Mouse (Mus musculus) neural tube, embryonic 12.5 days (tissue): Measurements from ENCODE around the gene Cd5. TPM values are rescaled to one million over a fixed set of nuclear protein-coding genes. Genes with fewer than 3 reads are reported as not detected.

ENCODE experiments used
- ATAC-seq: fragments of 200-750 bp; cut with Nextera tagmentation; 2 replicates; pipeline ENCODE4 v1.8.0; 2017; ENCODE audit warnings: low read depth, mild to moderate bottlenecking, moderate TSS enrichment, moderate library complexity; ENCODE audit not compliant: low FRiP score
- H3K27ac ChIP-seq: fragments of 300-500 bp; sonication (generic); 2 replicates; pipeline ENCODE4 v1.5.1; 2016
- H3K27me3 ChIP-seq: fragments of 300-500 bp; sonication (generic); replicated peaks from 2 replicates; pipeline ENCODE4 v1.6.1; 2016; ENCODE audit warnings: mild to moderate bottlenecking
- H3K36me3 ChIP-seq: fragments of 300-500 bp; sonication (generic); 2 replicates; pipeline ENCODE4 v1.6.1; 2016; ENCODE audit warnings: mild to moderate bottlenecking
- H3K4me1 ChIP-seq: fragments of 300-500 bp; sonication (generic); 2 replicates; pipeline ENCODE4 v1.6.1; 2016
- H3K4me2 ChIP-seq: fragments of 300-500 bp; sonication (generic); replicated peaks from 2 replicates; pipeline ENCODE4 v1.6.1; 2016; ENCODE audit warnings: mild to moderate bottlenecking
- H3K4me3 ChIP-seq: fragments of 300-500 bp; sonication (generic); 2 replicates; pipeline ENCODE4 v1.5.1; 2016
- H3K9ac ChIP-seq: fragments of 300-500 bp; sonication (generic); 2 replicates; pipeline ENCODE4 v1.6.1; 2016; ENCODE audit warnings: mild to moderate bottlenecking
- H3K9me3 ChIP-seq: fragments of 300-500 bp; sonication (generic); 2 replicates; pipeline ENCODE4 v1.6.1; 2016; ENCODE audit warnings: mild to moderate bottlenecking
- WGBS: fragments of 180-500 bp; shearing (Covaris S2); methylation state at CpG from one replicate; pipeline ENCODE4 v1.1.7; 2016; 5-methylcytosine and 5-hydroxymethylcytosine counted together
- polyA plus RNA-seq: library from polyadenylated mRNA; unstranded; fragments of >200 nt; fragmentation: Nextera tagmentation; extraction: Ambion mirVana; gene quantifications from 2 replicates; pipeline ENCODE4 v1.2.1, GENCODE M21; 2016

Cd5 gene
- polyA plus RNA-seq, 1 experiment from 2014 or later, result 0.08 TPM

DNA sequence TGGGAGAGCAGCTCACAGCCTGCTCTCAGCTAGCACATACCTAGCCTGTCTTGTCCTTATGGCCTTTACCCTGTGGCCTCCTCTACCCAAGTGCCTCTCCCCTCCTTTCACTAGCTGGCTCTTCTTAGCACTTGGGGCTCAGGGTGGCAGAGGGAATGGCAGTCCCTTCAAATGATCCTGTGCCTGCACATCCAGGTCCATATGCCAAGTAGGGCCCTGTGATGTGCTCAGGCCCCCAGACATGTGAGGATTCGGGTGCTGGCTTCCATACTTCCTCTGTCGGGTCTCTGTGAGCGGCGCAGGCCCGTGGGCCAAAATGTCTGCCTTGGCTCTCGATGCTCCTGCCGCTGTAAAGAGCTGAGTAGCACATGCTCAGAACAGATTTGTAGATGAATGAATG lies 2.9 kb downstream of the Cd5 start:
- Histone ChIP-seq H3K9me3 (no peaks in the 10 kb centered on the region), H3K36me3 (no peaks in the 10 kb centered on the region), H3K4me1 (no peaks in the 10 kb centered on the region), H3K9ac (no peak overlapping the region), H3K27ac (no peak overlapping the region), H3K4me3 (no peak overlapping the region), H3K27me3 (no peaks in the 10 kb centered on the region), H3K4me2 (no peak overlapping the region)
- ATAC-seq, result no peak
- 90% methylated on average over 7 of the region's 7 CpGs for WGBS

DNA sequence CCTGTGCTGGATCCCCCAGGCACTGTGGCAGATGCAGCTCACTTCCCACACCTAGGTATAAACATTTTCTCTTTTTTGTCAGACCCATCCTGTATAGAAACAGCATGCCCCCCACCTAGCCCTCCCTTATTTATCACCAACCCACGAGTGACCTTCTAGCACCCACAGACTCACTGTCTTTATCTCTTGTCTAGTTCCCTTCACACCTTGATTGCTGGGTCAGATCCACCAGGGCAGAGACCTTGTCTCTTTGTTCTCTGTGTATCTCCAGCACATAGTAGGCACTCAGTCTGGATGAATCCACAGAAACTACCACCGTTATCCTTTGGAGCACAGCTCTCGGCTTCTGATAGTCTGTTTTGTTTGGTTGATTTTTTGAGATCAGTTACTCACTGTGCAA lies 3.7 kb downstream of the Cd5 start:
- WGBS, result 82% methylated on average over 3 of the region's 3 CpGs
- no peak overlapping the region for H3K4me2 ChIP-seq
- no peaks in the 10 kb centered on the region for H3K27me3 ChIP-seq
- no peak overlapping the region for H3K9ac ChIP-seq
- H3K27ac ChIP-seq, result no peak overlapping the region
- no peak for ATAC-seq
- H3K36me3 ChIP-seq, result no peaks in the 10 kb centered on the region
- no peaks in the 10 kb centered on the region for H3K4me1 ChIP-seq
- H3K9me3 ChIP-seq, result no peaks in the 10 kb centered on the region
- H3K4me3 ChIP-seq, result no peak overlapping the region

DNA sequence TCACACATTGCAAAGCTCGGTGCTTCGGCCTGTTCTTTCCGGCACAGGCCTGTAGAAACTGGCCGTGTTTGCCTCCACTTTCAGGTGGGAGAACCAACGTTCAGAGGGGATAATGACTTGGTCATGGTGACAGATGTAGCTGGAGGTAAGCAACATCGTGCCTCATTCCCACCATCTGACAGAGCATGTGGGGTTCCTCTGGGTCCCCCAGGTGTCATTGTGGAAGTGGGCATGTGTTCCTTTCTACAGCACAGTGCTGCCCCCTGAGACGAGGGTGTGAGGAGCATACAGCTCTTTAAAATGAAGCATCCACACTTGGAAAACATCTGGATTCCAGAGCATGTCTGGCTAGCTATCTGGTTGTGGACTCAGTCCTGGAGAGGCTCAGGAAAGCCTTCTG lies 4.2 kb downstream of the Cd5 start:
- WGBS, result 86% methylated on average over 7 of the region's 7 CpGs
- no peak for ATAC-seq

DNA sequence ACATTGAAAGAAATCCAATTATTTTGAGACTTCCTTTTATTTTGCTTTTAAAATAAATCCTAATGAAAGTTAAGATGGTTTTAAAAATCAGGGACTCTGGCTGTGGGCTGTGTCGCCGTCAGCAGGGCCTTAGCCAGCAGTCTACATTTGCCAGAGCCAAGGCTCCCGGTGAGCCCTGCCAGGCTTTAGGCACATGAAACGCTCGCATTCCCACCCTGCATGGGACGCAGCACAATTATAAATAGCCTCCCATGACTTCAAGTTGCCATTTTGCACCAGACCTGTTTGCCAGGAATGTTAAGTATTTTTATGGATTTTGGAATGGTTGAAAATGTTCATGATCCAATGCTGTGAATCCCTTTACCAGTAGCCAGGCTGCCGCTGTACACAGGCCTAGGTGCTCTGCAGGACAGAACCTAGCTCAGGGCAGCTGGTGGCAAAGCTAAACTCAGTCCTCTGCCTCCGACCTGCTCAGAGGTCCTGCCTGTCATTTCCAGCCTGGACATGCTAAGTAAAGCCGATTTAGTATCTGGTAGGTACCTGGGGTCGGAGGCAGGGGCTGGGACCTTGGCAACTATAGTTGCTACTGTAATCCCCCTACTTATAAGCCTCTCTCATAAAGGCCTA lies 5.2 kb downstream of the Cd5 start:
- no peaks in the 10 kb centered on the region for H3K36me3 ChIP-seq
- H3K4me1 ChIP-seq, result no peaks in the 10 kb centered on the region
- no peak for ATAC-seq
- no peak overlapping the region for H3K4me2 ChIP-seq
- no peaks in the 10 kb centered on the region for H3K27me3 ChIP-seq
- no peak overlapping the region for H3K4me3 ChIP-seq
- no peaks in the 10 kb centered on the region for H3K9me3 ChIP-seq
- H3K9ac ChIP-seq, result no peak overlapping the region
- H3K27ac ChIP-seq, result no peak overlapping the region
- WGBS, result 87% methylated on average over 10 of the region's 10 CpGs

More for the DNA sequence above, 4.2 kb downstream of the Cd5 start:
- no peaks in the 10 kb centered on the region for H3K9me3 ChIP-seq
- no peak overlapping the region for H3K4me3 ChIP-seq
- no peak overlapping the region for H3K9ac ChIP-seq
- no peaks in the 10 kb centered on the region for H3K27me3 ChIP-seq
- H3K4me2 ChIP-seq, result no peak overlapping the region
- no peaks in the 10 kb centered on the region for H3K4me1 ChIP-seq
- no peaks in the 10 kb centered on the region for H3K36me3 ChIP-seq
- H3K27ac ChIP-seq, result no peak overlapping the region

DNA sequence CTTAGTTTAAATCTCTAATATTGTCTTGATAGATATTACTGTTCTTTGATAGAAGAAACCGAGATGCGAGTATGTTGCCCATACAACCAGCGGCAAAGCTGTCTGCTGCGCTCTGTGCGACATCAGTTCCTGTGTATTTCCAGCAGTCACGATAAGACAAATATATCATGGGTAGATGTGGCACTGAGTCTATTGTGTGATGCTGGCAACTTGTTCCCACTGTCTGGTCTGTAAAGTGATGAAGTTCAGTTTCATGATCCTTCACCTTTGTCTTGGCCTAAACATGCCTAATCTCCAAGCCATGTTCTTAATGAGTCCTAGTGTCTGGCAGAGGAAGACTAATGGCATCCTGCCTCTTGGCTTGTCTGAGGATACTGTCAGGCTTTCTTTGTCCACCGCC lies 6.1 kb downstream of the Cd5 start:
- no peak for ATAC-seq
- WGBS, result 95% methylated on average over 7 of the region's 7 CpGs
- H3K4me1 ChIP-seq, result no peaks in the 10 kb centered on the region

DNA sequence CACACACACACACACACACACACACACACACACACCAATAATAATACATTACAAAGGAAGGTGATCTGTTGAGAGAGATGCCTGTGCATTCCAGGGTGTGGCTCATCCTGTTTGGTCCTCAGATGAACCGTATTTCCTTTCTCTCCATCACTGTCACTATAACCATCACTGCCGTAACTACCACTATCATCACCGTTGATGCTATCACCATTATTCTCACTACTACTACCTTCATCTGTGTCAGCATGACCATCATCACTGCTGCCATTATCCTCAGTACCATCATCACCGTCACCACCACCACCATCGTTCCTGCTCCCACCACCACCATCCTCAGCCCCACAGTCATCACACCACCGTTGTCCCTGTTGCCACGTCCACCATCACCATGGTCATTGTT lies 6.8 kb downstream of the Cd5 start:
- H3K4me3 ChIP-seq, result no peak overlapping the region
- no peak overlapping the region for H3K27ac ChIP-seq
- no peaks in the 10 kb centered on the region for H3K36me3 ChIP-seq
- no peak overlapping the region for H3K9ac ChIP-seq
- WGBS, result 94% methylated on average over 7 of the region's 7 CpGs
- no peak overlapping the region for H3K4me2 ChIP-seq
- H3K9me3 ChIP-seq, result no peaks in the 10 kb centered on the region
- H3K4me1 ChIP-seq, result no peaks in the 10 kb centered on the region
- no peaks in the 10 kb centered on the region for H3K27me3 ChIP-seq
- no peak for ATAC-seq

More for the DNA sequence above, 6.1 kb downstream of the Cd5 start:
- no peak overlapping the region for H3K4me2 ChIP-seq
- H3K9ac ChIP-seq, result no peak overlapping the region
- no peaks in the 10 kb centered on the region for H3K36me3 ChIP-seq
- H3K27ac ChIP-seq, result no peak overlapping the region
- H3K4me3 ChIP-seq, result no peak overlapping the region
- H3K27me3 ChIP-seq, result no peaks in the 10 kb centered on the region
- H3K9me3 ChIP-seq, result no peaks in the 10 kb centered on the region

DNA sequence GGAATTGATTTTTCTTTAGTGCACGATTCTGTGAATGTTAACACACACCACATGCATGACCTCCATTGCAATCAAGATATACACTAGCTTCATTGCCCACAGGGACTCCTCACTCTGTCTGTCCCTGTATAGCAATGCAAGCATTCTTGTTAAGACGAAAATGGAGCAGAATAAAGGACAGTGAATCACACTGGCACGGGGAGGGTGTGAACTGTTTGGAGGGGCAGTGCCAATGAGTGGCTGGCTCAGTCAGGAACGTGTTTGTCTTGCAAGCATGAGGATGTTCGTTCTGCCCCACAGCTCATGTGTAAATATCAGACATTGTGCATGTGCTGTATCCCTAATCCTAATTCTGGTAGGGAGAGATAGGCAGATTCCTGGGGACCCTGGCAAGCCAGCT lies 8.3 kb downstream of the Cd5 start:
- Histone ChIP-seq H3K9me3 (no peaks in the 10 kb centered on the region), H3K4me2 (no peak overlapping the region), H3K36me3 (no peaks in the 10 kb centered on the region), H3K27me3 (no peaks in the 10 kb centered on the region), H3K27ac (no peak overlapping the region), H3K9ac (no peak overlapping the region), H3K4me3 (no peak overlapping the region), H3K4me1 (no peaks in the 10 kb centered on the region)
- ATAC-seq, result no peak
- 78% methylated on average over 5 of the region's 5 CpGs for WGBS

DNA sequence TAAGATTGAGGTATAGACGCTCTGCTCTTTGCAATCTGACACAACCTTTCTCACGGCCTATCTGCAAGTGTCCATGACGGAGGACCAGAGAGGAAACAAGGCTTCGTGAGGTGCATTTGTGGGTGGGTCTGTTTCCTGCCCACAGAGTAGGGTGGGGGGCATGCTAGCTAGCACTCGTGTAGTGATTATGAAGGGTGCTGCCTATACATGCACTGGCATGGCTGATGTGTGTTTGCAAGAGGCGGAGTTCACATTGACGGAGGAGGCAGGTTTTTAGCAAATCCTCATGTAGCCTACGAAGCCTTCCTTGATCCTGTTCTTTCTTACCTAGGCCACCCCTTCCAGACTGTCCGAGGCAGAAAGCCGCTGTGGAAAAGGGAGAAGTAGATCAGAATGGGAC lies 8.9 kb downstream of the Cd5 start:
- no peaks in the 10 kb centered on the region for H3K4me1 ChIP-seq
- H3K4me2 ChIP-seq, result no peak overlapping the region
- H3K9me3 ChIP-seq, result no peaks in the 10 kb centered on the region
- WGBS, result 89% methylated on average over 10 of the region's 10 CpGs
- no peak overlapping the region for H3K27ac ChIP-seq
- ATAC-seq, result no peak
- no peaks in the 10 kb centered on the region for H3K27me3 ChIP-seq
- H3K9ac ChIP-seq, result no peak overlapping the region
- H3K36me3 ChIP-seq, result no peaks in the 10 kb centered on the region
- no peak overlapping the region for H3K4me3 ChIP-seq

DNA sequence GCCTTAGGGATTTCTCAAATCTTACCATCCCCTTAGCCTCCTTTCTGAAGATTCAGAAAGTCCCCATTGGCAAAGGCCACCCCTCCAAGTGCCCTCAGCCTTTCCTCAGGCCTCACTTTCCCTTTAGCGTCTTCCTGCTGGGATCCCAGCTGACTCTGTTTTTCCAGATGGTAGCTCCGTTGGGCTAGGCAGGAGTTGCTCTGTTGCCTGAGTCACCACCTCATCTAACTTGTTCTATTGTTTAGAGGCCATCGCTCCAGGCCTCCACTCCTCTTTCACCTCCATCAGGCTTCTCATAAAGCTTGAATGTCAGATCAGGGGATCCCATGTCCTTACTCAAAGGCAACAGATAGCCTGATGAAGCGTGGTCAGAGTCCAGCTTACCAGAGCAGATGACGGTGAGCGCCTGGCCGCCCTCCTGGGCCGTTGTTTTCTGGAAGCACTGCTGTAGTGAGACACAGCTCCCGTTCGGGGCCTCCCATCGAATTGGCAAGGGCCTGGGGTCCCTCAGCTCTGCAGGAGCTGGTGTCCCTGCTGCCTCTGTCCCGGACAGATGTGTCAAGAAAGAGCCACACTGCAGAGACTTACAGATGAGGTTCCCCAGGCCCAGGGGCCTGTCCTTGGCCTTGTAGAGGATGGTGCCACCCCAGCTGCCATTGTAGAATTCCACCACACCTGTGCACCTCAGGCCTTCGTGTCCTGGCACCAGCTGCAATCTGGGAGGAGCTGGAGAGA lies 14.0 kb downstream of the Cd5 start:
- H3K27ac ChIP-seq, result no peak overlapping the region

DNA sequence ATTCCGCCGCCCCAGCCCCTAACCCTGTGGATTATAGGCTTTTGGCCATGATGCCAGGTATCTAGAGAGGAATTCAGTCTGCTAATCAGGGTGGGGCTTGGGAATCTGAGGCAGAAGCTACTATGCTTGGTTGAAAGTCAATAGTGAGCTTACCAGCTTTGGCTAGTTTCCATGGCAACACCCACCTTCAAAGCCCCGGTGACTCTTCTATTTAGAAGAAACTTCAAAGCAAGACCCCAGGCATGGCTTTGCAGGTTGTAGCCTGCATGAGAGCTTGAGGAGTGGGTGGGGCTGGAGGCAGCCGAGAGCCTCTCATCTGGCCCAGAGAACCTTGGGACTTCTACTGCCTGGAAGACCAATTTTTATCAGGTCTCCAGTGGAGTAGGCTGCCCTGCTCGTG lies 15.2 kb downstream of the Cd5 start:
- WGBS, result 38% methylated on average over 5 of the region's 5 CpGs
- Histone ChIP-seq H3K27me3 (no peaks in the 10 kb centered on the region), H3K9ac (no peak overlapping the region), H3K4me2 (no peak overlapping the region), H3K9me3 (no peaks in the 10 kb centered on the region), H3K4me1 (peaks cover 16% of the 10 kb centered on the region), H3K4me3 (no peak overlapping the region), H3K36me3 (no peaks in the 10 kb centered on the region), H3K27ac (no peak overlapping the region)
- no peak for ATAC-seq

More for the DNA sequence above, 14.0 kb downstream of the Cd5 start:
- no peak for ATAC-seq
- WGBS, result 77% methylated on average over 13 of the region's 13 CpGs
- no peak overlapping the region for H3K9ac ChIP-seq
- H3K4me3 ChIP-seq, result no peak overlapping the region
- H3K9me3 ChIP-seq, result no peaks in the 10 kb centered on the region
- peaks cover 14% of the 10 kb centered on the region for H3K4me1 ChIP-seq
- H3K4me2 ChIP-seq, result no peak overlapping the region
- no peaks in the 10 kb centered on the region for H3K27me3 ChIP-seq
- H3K36me3 ChIP-seq, result no peaks in the 10 kb centered on the region

DNA sequence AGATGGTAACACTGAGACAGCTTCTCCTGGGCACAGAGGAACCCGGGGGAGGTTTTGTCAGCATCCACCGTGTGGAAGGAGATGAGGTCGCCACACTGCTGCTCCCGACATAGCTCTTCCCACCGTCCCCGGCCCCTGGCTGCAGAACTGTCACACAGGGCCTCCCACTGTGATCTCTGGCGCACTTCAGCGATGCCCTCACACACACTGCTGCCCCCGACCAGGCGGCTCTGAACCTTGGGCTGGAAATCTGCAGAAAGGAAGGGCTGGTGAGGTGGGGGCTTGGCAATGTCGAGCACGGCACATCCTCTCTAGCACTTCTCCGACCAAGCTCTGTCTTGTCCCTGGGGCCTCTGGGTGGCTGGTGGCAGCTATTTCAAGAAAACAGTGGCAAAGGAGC lies 15.7 kb downstream of the Cd5 start:
- Histone ChIP-seq H3K27ac (no peak overlapping the region), H3K4me1 (peaks cover 16% of the 10 kb centered on the region), H3K27me3 (no peaks in the 10 kb centered on the region), H3K4me3 (no peak overlapping the region), H3K36me3 (no peaks in the 10 kb centered on the region), H3K9ac (no peak overlapping the region), H3K9me3 (no peaks in the 10 kb centered on the region), H3K4me2 (no peak overlapping the region)
- ATAC-seq, result no peak
- WGBS, result 18% methylated on average over 13 of the region's 13 CpGs

DNA sequence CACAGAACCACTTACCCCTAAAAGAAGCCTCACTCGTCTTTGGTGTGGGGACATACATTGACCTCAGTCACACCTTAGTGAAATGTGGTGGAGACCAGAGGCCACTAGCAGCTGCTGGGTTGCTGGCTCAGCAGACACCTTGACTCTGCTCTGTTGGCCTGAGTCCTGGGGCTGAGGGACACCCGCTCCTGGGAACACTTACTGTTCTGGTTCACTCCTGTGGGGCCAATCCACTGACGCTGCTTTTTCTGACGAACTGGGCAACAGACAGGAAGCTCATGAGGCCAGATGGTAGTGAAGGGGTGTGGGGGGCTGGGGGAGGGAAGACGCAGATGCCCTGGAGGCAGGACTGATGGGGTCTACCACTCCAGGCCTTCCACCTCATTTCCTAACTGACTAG lies 17.7 kb downstream of the Cd5 start:
- Histone ChIP-seq H3K36me3 (no peaks in the 10 kb centered on the region), H3K27me3 (no peaks in the 10 kb centered on the region), H3K27ac (no peak overlapping the region), H3K4me2 (no peak overlapping the region), H3K9ac (no peak overlapping the region), H3K4me1 (peaks cover 16% of the 10 kb centered on the region), H3K4me3 (no peak overlapping the region), H3K9me3 (no peaks in the 10 kb centered on the region)
- WGBS, result 43% methylated on average over 5 of the region's 5 CpGs
- no peak for ATAC-seq

DNA sequence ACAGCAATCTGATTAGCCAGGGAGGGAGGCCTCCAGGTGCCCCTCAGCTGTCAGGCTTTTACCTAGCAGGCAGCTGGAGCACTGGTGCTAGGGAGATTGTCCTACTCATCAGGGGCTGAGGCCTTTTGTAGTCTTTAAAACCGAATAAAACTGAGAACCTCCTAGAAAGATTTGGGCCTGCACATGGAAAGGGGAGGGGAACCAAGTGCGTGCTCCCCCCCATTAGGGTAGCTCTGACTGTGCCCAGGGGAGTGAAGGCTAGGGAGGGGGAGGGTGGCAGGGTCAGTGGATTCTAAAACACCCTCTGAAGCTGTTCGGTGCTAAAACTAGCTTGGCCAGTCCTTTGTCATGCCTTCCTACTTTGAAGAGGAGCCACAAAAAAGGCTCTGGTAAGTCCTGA lies 18.3 kb downstream of the Cd5 start:
- no peak overlapping the region for H3K4me2 ChIP-seq
- H3K27me3 ChIP-seq, result no peaks in the 10 kb centered on the region
- H3K4me1 ChIP-seq, result peaks cover 16% of the 10 kb centered on the region
- H3K9ac ChIP-seq, result no peak overlapping the region
- ATAC-seq, result no peak
- no peak overlapping the region for H3K4me3 ChIP-seq
- H3K36me3 ChIP-seq, result no peaks in the 10 kb centered on the region
- H3K9me3 ChIP-seq, result no peaks in the 10 kb centered on the region
- WGBS, result 18% methylated on average over 3 of the region's 3 CpGs
- H3K27ac ChIP-seq, result no peak overlapping the region
